Mouse (Mus musculus) CH12.LX (cell line): ENCODE measurements around the gene Hoxa7. TPM values are rescaled to one million over a fixed set of nuclear protein-coding genes. Genes with fewer than 3 reads are reported as not detected.

ENCODE experiments used
- DNase-seq: peaks from one replicate; pipeline ENCODE4 v3.0.0-alpha.2; 2013; ENCODE audit errors: extremely low read depth
- H3K27ac ChIP-seq: 2 replicates; pipeline ENCODE4 v1.5.1; 2012; ENCODE audit warnings: low read depth, mild to moderate bottlenecking, control low read depth, moderate library complexity; ENCODE audit not compliant: insufficient read depth
- H3K27me3 ChIP-seq: replicated peaks from 2 replicates; pipeline ENCODE3; 2012; ENCODE audit warnings: inconsistent platforms
- H3K36me3 ChIP-seq, 2 experiments: replicated peaks in 1 of 2; 2 replicates each; pipeline versions ENCODE3 to v1.6.1; 2012; ENCODE audit warnings: inconsistent platforms in 1 of 2, low read length in 1 of 2, mild to moderate bottlenecking in 1 of 2, mixed read lengths in 1 of 2, moderate library complexity in 1 of 2; ENCODE audit not compliant: control insufficient read depth in 1 of 2, insufficient read depth in 1 of 2
- H3K4me1 ChIP-seq, 2 experiments: 2 replicates each; pipeline ENCODE4 v1.6.1; 2012; ENCODE audit warnings: inconsistent platforms in 1 of 2, moderate library complexity in 1 of 2; ENCODE audit not compliant: insufficient read depth in 2 of 2, control insufficient read depth in 1 of 2
- H3K4me2 ChIP-seq: 2 replicates; pipeline ENCODE4 v1.6.1; 2012; ENCODE audit warnings: low read depth, mild to moderate bottlenecking, control low read depth; ENCODE audit not compliant: poor library complexity, insufficient read depth, severe bottlenecking
- H3K4me3 ChIP-seq, 3 experiments: fragments of 150-350 bp in 1 of 3; sonication (generic) in 1 of 3; replicated peaks in 1 of 3; 2 replicates each; pipeline versions ENCODE3 to v1.5.1; 2011 to 2012; ENCODE audit warnings: low read depth in 2 of 3, low read length in 2 of 3, mild to moderate bottlenecking in 2 of 3, moderate library complexity in 2 of 3, control low read depth in 1 of 3, improper control_type of control experiment in 1 of 3, inconsistent platforms in 1 of 3, mixed read lengths in 1 of 3; ENCODE audit not compliant: poor library complexity in 1 of 3
- H3K79me2 ChIP-seq: replicated peaks from 2 replicates; pipeline ENCODE4 v1.6.1; 2012; ENCODE audit warnings: mild to moderate bottlenecking, moderate library complexity; ENCODE audit not compliant: control insufficient read depth, poor library complexity, insufficient read depth, severe bottlenecking; ENCODE audit errors: extremely low read depth
- H3K9ac ChIP-seq: 2 replicates; pipeline ENCODE4 v1.6.1; 2012; ENCODE audit warnings: low read depth, mild to moderate bottlenecking, control low read depth, moderate library complexity; ENCODE audit not compliant: insufficient read depth
- H3K9me3 ChIP-seq: replicated peaks from 2 replicates; pipeline ENCODE3; 2012; ENCODE audit warnings: low read length, inconsistent platforms, mixed read lengths
- BHLHE40 ChIP-seq: IDR thresholded peaks from 2 replicates; pipeline ENCODE4 v1.6.1; 2011; ENCODE audit warnings: mild to moderate bottlenecking, low read depth, low read length, improper control_type of control experiment
- CHD2 ChIP-seq: IDR thresholded peaks from 2 replicates; pipeline ENCODE4 v1.6.1; 2011; ENCODE audit warnings: low read length, improper control_type of control experiment
- E2F4 ChIP-seq: IDR thresholded peaks from 2 replicates; pipeline ENCODE4 v1.6.1; 2011; ENCODE audit warnings: low read depth, low read length, improper control_type of control experiment; ENCODE audit not compliant: insufficient replicate concordance
- EP300 ChIP-seq: IDR thresholded peaks from 2 replicates; pipeline ENCODE4 v1.6.1; 2011; ENCODE audit warnings: low read length, improper control_type of control experiment
- IRF4 ChIP-seq: IDR thresholded peaks from 2 replicates; pipeline ENCODE4 v1.6.1; 2014; ENCODE audit warnings: low read depth, mild to moderate bottlenecking, inconsistent platforms, low read length, improper control_type of control experiment
- KAT2A ChIP-seq: IDR thresholded peaks from 2 replicates; pipeline ENCODE4 v1.6.1; 2012; ENCODE audit warnings: low read length, improper control_type of control experiment, inconsistent platforms; ENCODE audit not compliant: insufficient replicate concordance
- MAZ ChIP-seq: IDR thresholded peaks from 2 replicates; pipeline ENCODE4 v1.6.1; 2012; ENCODE audit warnings: low read depth, mild to moderate bottlenecking, inconsistent platforms, low read length, improper control_type of control experiment, moderate library complexity
- MEF2A ChIP-seq: IDR thresholded peaks from 2 replicates; pipeline ENCODE4 v1.6.1; 2014; ENCODE audit warnings: low read depth, mild to moderate bottlenecking, inconsistent platforms, low read length, improper control_type of control experiment, borderline replicate concordance
- NELFE ChIP-seq: IDR thresholded peaks from 2 replicates; pipeline ENCODE4 v1.6.1; 2011; ENCODE audit warnings: low read depth, low read length, improper control_type of control experiment
- NRF1 ChIP-seq: IDR thresholded peaks from 2 replicates; pipeline ENCODE4 v1.6.1; 2014; ENCODE audit warnings: low read depth, mild to moderate bottlenecking, inconsistent platforms, low read length, improper control_type of control experiment, moderate library complexity
- POLR2AphosphoS2 ChIP-seq: IDR thresholded peaks from 2 replicates; pipeline ENCODE4 v1.6.1; 2011; ENCODE audit warnings: low read depth, low read length, improper control_type of control experiment
- dilution Hi-C: fragments of 300-500 bp; cut with MboI; formaldehyde crosslinking; loops from 2 replicates; pipeline ENCODE4 v1.14.3; 2020; ENCODE audit warnings: low sequenced_read_pairs; ENCODE audit not compliant: extremely low pct_unique_long_range_greater_than_20kb, extremely low pct_ligation_motif_present
- in situ Hi-C: fragments of 300-500 bp; cut with MboI; formaldehyde crosslinking; loops from 3 replicates; pipeline ENCODE4 v1.14.3; 2019; ENCODE audit warnings: low sequenced_read_pairs, low pct_ligation_motif_present, low pct_unique_long_range_greater_than_20kb, mixed read lengths
- polyA plus RNA-seq: library from polyadenylated mRNA; unstranded; fragments of >175 nt; gene quantifications from 2 replicates; pipeline ENCODE4 v1.2.1, GENCODE M21; 2012; ENCODE audit warnings: low read depth; ENCODE audit not compliant: insufficient read length
- total RNA-seq, 2 experiments: library from RNA; depleted of rRNA; stranded (reverse); fragments of 300-350 nt in 1 of 2; fragments of >200 nt in 1 of 2; gene quantifications; 2 replicates each; pipeline ENCODE4 v1.2.3; 2012 to 2014

Hoxa7 gene
- total and polyA plus RNA-seq, 3 experiments: 1.0 to 1.4 (median 1.1) TPM

GRCm38 (mm10) chr6:52219234-52219942, 2.3 kb downstream of the Hoxa7 start:
- H3K9me3 ChIP-seq: peaks cover 20% of the 10 kb centered on the region
- no peak overlapping the region for H3K27ac ChIP-seq
- no peaks in the 10 kb centered on the region for H3K27me3 ChIP-seq
- no peak overlapping the region for H3K4me3 ChIP-seq
- in situ Hi-C loops (loop anchor here (10.0 to 25.0 kb wide), 2 partner anchors 207 to 355 kb away; partner anchors contain the start of gene Skap2), dilution Hi-C loops (no loop called here)
- no peak overlapping the region for H3K4me2 ChIP-seq
- H3K36me3 ChIP-seq: no peaks in the 10 kb centered on the region
- peaks cover 0 to 13% of the 10 kb centered on the region in 2 experiments; a peak in 2 of 4 replicates for H3K4me1 ChIP-seq
- DNase-seq: no peak
- H3K9ac ChIP-seq: no peak overlapping the region
- no peaks in the 10 kb centered on the region for H3K79me2 ChIP-seq
- TF ChIP-seq BHLHE40 (no peak), IRF4 (no peak), CHD2 (no peak), KAT2A (no peak), MAZ (no peak)

- dilution Hi-C loops (no loop called here), in situ Hi-C loops (loop anchor here (10.0 to 25.0 kb wide), 2 partner anchors 206 to 354 kb away; partner anchors contain the start of gene Skap2)
- Histone ChIP-seq H3K9me3 (peaks cover 20% of the 10 kb centered on the region), H3K4me2 (no peak overlapping the region), H3K4me1 (peaks cover under 1 to 13% of the 10 kb centered on the region in 2 experiments; a peak in 2 of 4 replicates), H3K4me3 (no peak overlapping the region), H3K27ac (no peak overlapping the region), H3K79me2 (no peaks in the 10 kb centered on the region), H3K27me3 (no peaks in the 10 kb centered on the region), H3K9ac (no peak overlapping the region), H3K36me3 (no peaks in the 10 kb centered on the region)
- TF ChIP-seq NRF1 (no peak), E2F4 (no peak), NELFE (no peak), EP300 (no peak), MEF2A (no peak), POLR2AphosphoS2 (no peak)
- DNase-seq: no peak
Measured at GRCm38 (mm10) chr6:52218643-52219215, 2.9 kb downstream of the Hoxa7 start.
